Mouse (Mus musculus): ENCODE measurements at regions not wholly inside any gene's neighbourhood (a gene's known extent, or its start where the extent isn't known, plus 50 kb on each side); places are given as distances from the start of the nearest gene placed in this dataset.
A peak's percentile ranks its signal among the peaks of the same experiment; 100 is the strongest.

- DNase-seq: no peak
Measured at GRCm38 (mm10) chr2:12697209-12697608, 226.6 kb upstream of the Pter start.

DNA sequence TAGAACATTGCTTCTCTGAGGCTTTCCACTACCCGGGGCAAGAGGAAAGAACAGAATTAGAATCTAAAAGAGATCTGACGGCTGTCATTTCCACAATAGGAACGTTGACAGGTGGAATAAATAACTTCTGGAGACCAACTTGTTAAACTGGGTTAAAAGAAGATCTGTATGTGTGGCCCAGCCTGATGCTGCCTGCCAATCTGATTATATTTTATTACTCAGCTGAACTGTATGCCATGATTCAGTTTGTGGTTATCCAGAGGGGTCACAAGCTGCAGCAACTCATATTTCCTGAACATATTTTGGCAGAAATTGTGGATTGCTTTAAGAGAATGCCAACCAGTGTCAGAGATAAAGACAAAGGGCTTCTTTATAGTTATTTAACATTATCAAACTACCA, 224.5 kb upstream of the Pter start:
- DNase-seq: no peak

DNA sequence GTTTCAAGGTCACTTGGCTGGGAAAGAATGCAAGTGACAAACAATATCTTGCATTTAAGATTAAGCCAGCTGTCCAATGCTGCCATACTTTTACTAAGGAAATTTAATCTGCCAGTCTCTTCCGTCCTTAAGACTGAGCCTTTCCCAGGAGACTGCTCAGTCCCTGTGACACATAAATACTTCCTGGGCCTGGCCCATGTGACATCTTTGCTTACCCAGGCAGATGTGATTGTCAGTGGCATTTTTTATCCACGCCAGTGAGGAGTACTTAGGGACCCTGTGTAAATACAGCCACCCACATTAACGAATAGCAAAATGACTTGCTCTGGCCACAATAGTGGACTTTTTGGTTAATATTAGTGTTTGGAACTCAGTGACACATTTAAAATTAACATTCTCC, 216.3 kb upstream of the Pter start:
- DNase-seq: no peak

DNA sequence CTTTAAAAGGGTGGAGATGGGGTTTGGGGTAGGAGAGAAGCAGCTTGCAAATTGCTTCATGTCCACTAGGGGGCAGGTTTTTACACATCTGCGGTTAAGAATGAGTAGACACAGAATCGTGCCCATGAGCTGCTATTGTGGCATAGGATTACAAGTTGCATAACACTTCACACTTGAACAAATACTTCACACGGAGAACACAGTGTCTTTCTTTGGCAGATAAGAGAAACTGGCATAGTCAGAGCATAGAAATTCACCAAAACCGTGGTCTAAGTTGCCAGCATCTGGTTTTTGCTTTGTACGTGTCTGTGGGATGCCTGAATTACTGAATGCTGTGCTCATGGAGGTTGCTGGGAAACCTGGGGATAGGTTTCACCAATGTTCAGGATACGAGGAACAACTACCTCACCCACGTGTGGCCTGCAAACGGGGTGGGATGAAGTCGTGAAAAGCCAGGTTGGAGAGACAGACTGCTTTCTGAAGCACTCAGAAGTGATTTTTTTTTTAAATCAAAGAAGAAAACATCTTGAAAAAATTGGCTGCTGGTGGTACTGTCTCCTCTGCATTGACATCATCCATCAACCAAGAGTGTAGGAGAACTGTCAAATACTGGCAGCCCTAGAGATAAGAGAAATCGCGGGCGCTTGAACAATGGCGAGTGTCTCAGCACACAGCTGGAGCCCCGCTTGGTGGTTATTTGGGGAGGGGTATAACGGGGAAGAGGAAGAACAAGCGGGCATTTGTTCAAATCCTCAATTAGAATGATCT, 214.5 kb upstream of the Pter start:
- DNase-seq: peak; percentile 47

DNA sequence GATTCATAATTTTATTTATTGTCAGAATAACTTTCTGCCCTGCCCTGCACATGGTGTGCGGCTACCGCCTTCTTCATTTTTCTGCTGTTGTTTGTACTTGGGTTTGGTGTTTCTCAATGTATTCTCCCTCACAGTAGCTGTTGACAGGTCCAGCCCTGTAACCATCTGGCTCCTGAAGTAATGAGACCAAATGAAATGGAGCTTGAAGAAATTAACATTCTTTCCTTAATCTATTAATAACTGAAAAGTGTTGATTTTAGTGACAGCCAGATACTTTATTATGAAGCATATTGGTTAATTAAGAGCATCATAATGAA, 214.0 kb upstream of the Pter start:
- DNase-seq: no peak

- DNase-seq: no peak
Measured at GRCm38 (mm10) chr2:12716124-12717012, 207.5 kb upstream of the Pter start.

GRCm38 (mm10) chr2:12729251-12729650, 194.6 kb upstream of the Pter start:
- DNase-seq: no peak

GRCm38 (mm10) chr2:12737140-12737539, 186.7 kb upstream of the Pter start:
- no peak for DNase-seq

GRCm38 (mm10) chr2:12746856-12747255, 177.0 kb upstream of the Pter start:
- DNase-seq: no peak

DNA sequence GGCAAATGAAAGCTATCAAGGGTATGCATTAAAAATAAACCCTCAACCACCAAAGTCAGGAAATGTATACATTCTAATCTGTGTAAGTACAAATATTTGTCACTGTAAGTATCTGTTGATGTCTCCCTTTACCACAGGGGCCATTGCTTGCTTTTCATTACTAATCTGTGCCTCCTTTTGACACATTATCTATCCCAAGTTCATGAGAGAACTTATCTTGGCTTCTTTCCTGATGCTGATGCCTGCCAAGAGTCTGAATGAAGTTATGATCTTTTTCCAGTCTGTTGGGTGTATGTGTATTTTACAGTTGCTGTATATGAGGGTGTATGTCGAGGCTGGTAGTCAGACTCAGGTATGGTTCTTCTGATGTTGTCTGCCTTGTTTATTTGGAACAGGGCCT, 165.0 kb upstream of the Pter start:
- no peak for DNase-seq

GRCm38 (mm10) chr2:12759931-12760330, 163.9 kb upstream of the Pter start:
- no peak for DNase-seq

DNA sequence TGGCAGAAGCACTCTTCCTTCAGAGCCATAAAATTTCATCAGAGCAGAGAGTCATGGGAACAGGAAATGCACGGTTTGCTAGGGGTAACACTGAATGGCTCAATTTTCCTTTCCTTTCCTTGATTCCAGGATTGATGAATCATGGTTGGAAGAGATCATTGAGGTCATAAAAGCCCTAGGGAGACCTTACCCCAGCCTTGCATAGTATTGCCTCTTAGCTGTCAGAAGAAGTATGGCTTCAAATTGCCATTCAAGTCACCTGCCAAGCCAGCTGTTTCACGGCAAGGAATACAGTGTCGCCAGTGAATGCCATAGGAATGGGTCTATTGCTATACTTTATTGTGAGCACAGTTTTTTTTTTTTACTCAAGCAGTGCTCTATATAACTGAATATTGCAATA, 162.4 kb upstream of the Pter start:
- no peak for DNase-seq

- DNase-seq: no peak
Measured at GRCm38 (mm10) chr2:12764510-12764909, 159.3 kb upstream of the Pter start.

- no peak for DNase-seq
Measured at GRCm38 (mm10) chr2:12765336-12765735, 158.5 kb upstream of the Pter start.

DNA sequence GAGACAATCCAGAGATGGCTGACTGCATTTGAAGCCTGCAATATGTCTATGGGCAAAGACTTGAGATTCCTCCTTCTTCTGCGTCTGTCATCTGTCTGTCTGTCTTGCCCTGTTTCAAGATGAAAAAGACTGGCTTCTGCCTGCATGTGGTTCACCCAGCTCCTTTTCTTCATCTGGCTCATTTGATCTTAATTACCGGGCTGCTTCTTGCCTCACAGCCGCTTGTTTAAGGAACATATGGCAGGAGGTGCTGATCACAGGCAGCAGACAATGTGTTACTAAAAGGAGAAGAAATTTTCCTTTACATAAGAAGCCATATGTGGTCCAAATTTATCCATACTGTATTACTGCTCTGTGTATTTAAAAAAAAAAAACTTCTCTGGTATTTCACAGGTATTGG, 147.0 kb upstream of the Pter start:
- no peak for DNase-seq

- DNase-seq: no peak
Measured at GRCm38 (mm10) chr2:12777696-12778095, 146.1 kb upstream of the Pter start.

GRCm38 (mm10) chr2:12792596-12792995, 131.2 kb upstream of the Pter start:
- DNase-seq: no peak

GRCm38 (mm10) chr2:12797615-12798169, 126.1 kb upstream of the Pter start:
- DNase-seq: no peak

DNA sequence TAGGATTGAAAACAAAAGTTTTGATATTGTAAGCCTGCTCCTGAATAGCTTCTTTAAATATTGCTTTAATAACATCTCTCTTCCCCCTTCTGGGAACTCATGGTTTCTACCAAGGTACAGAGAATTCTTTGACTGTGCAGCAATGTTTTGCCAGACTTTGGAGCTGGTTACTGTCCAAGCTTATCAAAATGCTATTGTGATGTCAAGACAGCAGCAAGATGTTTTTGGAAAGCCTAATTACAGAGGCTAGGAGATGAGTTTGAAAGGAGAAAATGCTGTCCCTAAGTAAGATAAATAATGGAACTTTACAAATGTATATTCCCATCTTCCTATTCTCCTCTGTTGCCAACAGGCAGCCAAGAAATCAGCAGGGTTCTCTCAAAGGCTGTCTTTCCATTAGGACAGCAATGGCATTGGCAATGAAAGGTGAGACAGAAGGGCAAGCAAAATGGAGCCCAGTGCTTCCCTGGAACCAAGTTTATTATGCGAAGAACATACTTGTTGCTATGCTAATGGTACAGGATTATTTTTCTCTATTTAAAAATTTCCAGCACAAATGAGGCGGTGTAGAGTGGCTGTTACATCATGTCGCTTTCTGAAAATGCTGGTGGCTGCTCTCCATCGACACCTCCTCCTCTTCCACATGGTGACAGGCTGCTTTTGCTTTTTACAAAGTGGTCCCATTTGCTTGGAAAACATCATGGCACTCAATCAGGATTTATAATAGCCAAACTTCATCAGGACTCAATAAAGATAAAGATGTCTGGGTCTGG, 124.5 kb upstream of the Pter start:
- no peak for DNase-seq

- no peak for DNase-seq
Measured at GRCm38 (mm10) chr2:12802667-12803066, 121.2 kb upstream of the Pter start.

DNA sequence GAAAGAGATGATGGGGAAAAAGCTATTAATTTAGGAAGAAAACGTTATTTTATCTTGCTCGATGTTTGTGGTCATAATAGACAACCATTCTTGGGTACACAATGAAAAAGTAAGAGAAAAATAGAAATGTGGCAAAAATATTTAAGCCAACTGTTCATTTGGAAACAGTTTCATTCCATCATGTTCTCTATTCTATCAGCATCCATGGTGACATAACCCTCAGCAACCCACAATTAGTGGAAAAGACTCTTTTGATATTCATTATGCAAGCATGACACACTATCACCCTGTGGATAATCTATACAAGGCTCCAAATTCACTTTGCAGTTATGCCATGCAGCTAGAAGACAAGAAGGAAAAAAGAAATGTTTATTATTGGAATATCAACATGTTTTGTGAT, 118.7 kb upstream of the Pter start:
- no peak for DNase-seq

DNA sequence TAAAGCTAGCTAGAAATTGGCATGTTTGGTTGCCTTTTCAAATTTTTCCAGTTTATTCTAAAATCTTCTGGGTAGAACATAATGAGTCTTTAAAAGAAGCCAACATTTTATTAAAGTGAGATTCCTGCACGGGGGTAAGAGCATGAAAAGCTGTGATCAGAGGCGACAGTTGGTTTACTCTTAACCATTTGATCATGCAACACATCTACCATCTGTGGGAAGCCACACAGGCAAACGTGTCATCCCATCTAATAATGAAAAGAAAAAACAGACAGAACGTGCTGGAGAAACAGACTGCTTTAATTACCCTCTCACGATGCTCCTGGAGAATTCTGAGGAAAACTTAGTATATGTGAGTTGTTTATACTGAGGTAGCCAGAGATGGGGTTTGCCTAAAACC, 115.4 kb upstream of the Pter start:
- no peak for DNase-seq

- no peak for DNase-seq
Measured at GRCm38 (mm10) chr2:12815339-12815738, 108.5 kb upstream of the Pter start.

Measured in kidney, adult 18-20 months (tissue).